Comparison of ENCODE assay signal across 20 mouse cellular contexts in genomic region chr12:52394719-52395062, GRCm38 (mm10).
DNase-seq lines count a peak whose midpoint lies in the region; ATAC-seq and TF ChIP-seq lines count a peak whose summit lies in the region.
"Had no signal": no experiment of that assay in that cellular context is flagged by ENCODE, and none has a peak within 500 bp of the region (broad histone marks: within the 10 kb centered on the region; RNA-seq: fewer than 3 reads in every experiment).

No protein-coding gene starts in this region.

- H3K4me2 ChIP-seq in forebrain, embryonic 14.5 days (ENCODE audit: low read length): no peak overlapping the region
- no peak overlapping the region for H3K4me2 ChIP-seq in hindbrain, postnatal 0 days (ENCODE audit: low read depth, low read length)
- no peak overlapping the region for H3K4me2 ChIP-seq in midbrain, embryonic 12.5 days (replicated peaks)
- no peak overlapping the region for H3K4me2 ChIP-seq in midbrain, embryonic 14.5 days (ENCODE audit: low read length)
- no peak overlapping the region for H3K4me2 ChIP-seq in forebrain, postnatal 0 days (ENCODE audit: low read depth)
- H3K4me2 ChIP-seq: embryonic facial prominence, embryonic 13.5 days; heart, embryonic 15.5 days; limb, embryonic 15.5 days; liver, embryonic 15.5 days had no signal

- TF ChIP-seq CTCF in hindbrain, postnatal 0 days (IDR thresholded peaks at IDR 0.05; ENCODE audit: low read depth): no peak
- no peak for TF ChIP-seq CTCF in forebrain, postnatal 0 days (IDR thresholded peaks at IDR 0.05; ENCODE audit: low read depth)

- H3K4me3 ChIP-seq in forebrain, embryonic 10.5 days: no peak overlapping the region
- no peak overlapping the region for H3K4me3 ChIP-seq in forebrain, embryonic 14.5 days (ENCODE audit: low read depth, low read length)
- no peak overlapping the region for H3K4me3 ChIP-seq in hindbrain, embryonic 10.5 days
- H3K4me3 ChIP-seq in hindbrain, postnatal 0 days (ENCODE audit: low read length): no peak overlapping the region
- no peak overlapping the region for H3K4me3 ChIP-seq in midbrain, embryonic 12.5 days
- H3K4me3 ChIP-seq in midbrain, embryonic 14.5 days (replicated peaks; ENCODE audit: low read depth, low read length): no peak overlapping the region
- no peak overlapping the region for H3K4me3 ChIP-seq in forebrain, postnatal 0 days (ENCODE audit: low read depth, low read length)
- H3K4me3 ChIP-seq: embryonic facial prominence, embryonic 13.5 days; heart, embryonic 15.5 days; limb, embryonic 15.5 days; liver, embryonic 15.5 days had no signal

- ATAC-seq in forebrain, embryonic 14.5 days: no peak
- ATAC-seq in hindbrain, postnatal 0 days: no peak
- ATAC-seq in midbrain, embryonic 12.5 days (ENCODE audit: low FRiP score, low read depth): no peak
- no peak for ATAC-seq in midbrain, embryonic 14.5 days (ENCODE audit: low FRiP score, low TSS enrichment)
- ATAC-seq in forebrain, postnatal 0 days: peak; percentile 69
- ATAC-seq: inflammation-experienced regulatory T-cells, adult 6 months had no signal

- peaks cover 65% of the 10 kb centered on the region for H3K4me1 ChIP-seq in forebrain, embryonic 10.5 days
- H3K4me1 ChIP-seq in forebrain, embryonic 14.5 days (ENCODE audit: control insufficient read depth, insufficient read depth, low read length): peaks cover 36% of the 10 kb centered on the region
- peaks cover 39% of the 10 kb centered on the region for H3K4me1 ChIP-seq in hindbrain, embryonic 10.5 days (replicated peaks)
- peaks cover 8% of the 10 kb centered on the region; the same call in 1 of the 2 replicates for H3K4me1 ChIP-seq in hindbrain, postnatal 0 days (ENCODE audit: insufficient read depth, low read length)
- peaks cover 45% of the 10 kb centered on the region for H3K4me1 ChIP-seq in midbrain, embryonic 12.5 days
- H3K4me1 ChIP-seq in midbrain, embryonic 14.5 days (ENCODE audit: control insufficient read depth, insufficient read depth, low read length): peaks cover 27% of the 10 kb centered on the region
- H3K4me1 ChIP-seq in forebrain, postnatal 0 days (ENCODE audit: insufficient read depth): peaks cover 32% of the 10 kb centered on the region

- no peaks in the 10 kb centered on the region for H3K9me3 ChIP-seq in forebrain, embryonic 10.5 days
- no peaks in the 10 kb centered on the region for H3K9me3 ChIP-seq in forebrain, embryonic 14.5 days (replicated peaks; ENCODE audit: control insufficient read depth, low read length)
- no peaks in the 10 kb centered on the region for H3K9me3 ChIP-seq in hindbrain, embryonic 10.5 days
- H3K9me3 ChIP-seq in hindbrain, postnatal 0 days (ENCODE audit: low read length): no peaks in the 10 kb centered on the region
- no peaks in the 10 kb centered on the region for H3K9me3 ChIP-seq in midbrain, embryonic 12.5 days
- H3K9me3 ChIP-seq in midbrain, embryonic 14.5 days (ENCODE audit: control insufficient read depth, low read length): no peaks in the 10 kb centered on the region
- no peaks in the 10 kb centered on the region for H3K9me3 ChIP-seq in forebrain, postnatal 0 days (ENCODE audit: low read length)
- H3K9me3 ChIP-seq: embryonic facial prominence, embryonic 13.5 days; heart, embryonic 15.5 days; limb, embryonic 15.5 days; liver, embryonic 15.5 days had no signal

- H3K27ac ChIP-seq in forebrain, embryonic 10.5 days: peak overlapping the region; percentile 70
- H3K27ac ChIP-seq in forebrain, embryonic 14.5 days (ENCODE audit: low read depth, low read length): no peak overlapping the region
- H3K27ac ChIP-seq in hindbrain, embryonic 10.5 days: peak overlapping the region; percentile 17; the same call in 1 of the 2 replicates
- no peak overlapping the region for H3K27ac ChIP-seq in hindbrain, postnatal 0 days
- peak overlapping the region; percentile 15; the same call in 1 of the 2 replicates for H3K27ac ChIP-seq in midbrain, embryonic 12.5 days (replicated peaks)
- no peak overlapping the region for H3K27ac ChIP-seq in midbrain, embryonic 14.5 days (replicated peaks; ENCODE audit: low read depth, low read length)
- H3K27ac ChIP-seq in forebrain, postnatal 0 days (ENCODE audit: low read depth, low read length): peak overlapping the region; percentile 57
- H3K27ac ChIP-seq: embryonic facial prominence, embryonic 13.5 days; heart, embryonic 15.5 days; limb, embryonic 15.5 days; liver, embryonic 15.5 days; stomach, postnatal 0 days had no signal

- no peak overlapping the region for H3K9ac ChIP-seq in forebrain, embryonic 14.5 days (ENCODE audit: low read length)
- no peak overlapping the region for H3K9ac ChIP-seq in hindbrain, postnatal 0 days (replicated peaks; ENCODE audit: low read length)
- H3K9ac ChIP-seq in midbrain, embryonic 12.5 days (replicated peaks): no peak overlapping the region
- no peak overlapping the region for H3K9ac ChIP-seq in midbrain, embryonic 14.5 days (replicated peaks; ENCODE audit: low read length)
- H3K9ac ChIP-seq in forebrain, postnatal 0 days: no peak overlapping the region
- H3K9ac ChIP-seq: embryonic facial prominence, embryonic 13.5 days; heart, embryonic 15.5 days; limb, embryonic 15.5 days; liver, embryonic 15.5 days had no signal

- no peaks in the 10 kb centered on the region for H3K36me3 ChIP-seq in forebrain, embryonic 10.5 days (replicated peaks)
- H3K36me3 ChIP-seq in forebrain, embryonic 14.5 days (ENCODE audit: control insufficient read depth, insufficient read depth, low read length): no peaks in the 10 kb centered on the region
- H3K36me3 ChIP-seq in hindbrain, embryonic 10.5 days: no peaks in the 10 kb centered on the region
- no peaks in the 10 kb centered on the region for H3K36me3 ChIP-seq in hindbrain, postnatal 0 days (ENCODE audit: insufficient read depth, low read length)
- H3K36me3 ChIP-seq in midbrain, embryonic 12.5 days: no peaks in the 10 kb centered on the region
- no peaks in the 10 kb centered on the region for H3K36me3 ChIP-seq in midbrain, embryonic 14.5 days (ENCODE audit: control insufficient read depth, insufficient read depth, low read length)
- H3K36me3 ChIP-seq in forebrain, postnatal 0 days (ENCODE audit: insufficient read depth): no peaks in the 10 kb centered on the region
- H3K36me3 ChIP-seq: embryonic facial prominence, embryonic 13.5 days; heart, embryonic 15.5 days; limb, embryonic 15.5 days; liver, embryonic 15.5 days had no signal

- WGBS in forebrain, embryonic 10.5 days: 96% methylated on average over 3 of the region's 3 CpGs
- 72% methylated on average over 3 of the region's 3 CpGs for WGBS in forebrain, embryonic 14.5 days
- 90% methylated on average over 3 of the region's 3 CpGs for WGBS in hindbrain, embryonic 10.5 days
- WGBS in hindbrain, postnatal 0 days: 61% methylated on average over 3 of the region's 3 CpGs
- 91% methylated on average over 3 of the region's 3 CpGs for WGBS in midbrain, embryonic 12.5 days
- whole genome bisulfite sequencing in midbrain, embryonic 14.5 days: 79% methylated on average over 3 of the region's 3 CpGs
- 37% methylated on average over 3 of the region's 3 CpGs for WGBS in forebrain, postnatal 0 days

- no peak for DNase-seq in forebrain, embryonic 10.5 days (ENCODE audit: extremely low spot score, low spot score)
- DNase-seq in forebrain, embryonic 14.5 days (ENCODE audit: low spot score): no peak
- no peak for DNase-seq in hindbrain, embryonic 10.5 days (ENCODE audit: low spot score)
- DNase-seq in hindbrain, postnatal 0 days (ENCODE audit: low spot score): no peak
- DNase-seq in midbrain, embryonic 14.5 days: no peak
- peak; percentile 62 for DNase-seq in forebrain, postnatal 0 days
- DNase-seq in gastrocnemius, postnatal 10 days: no peak
- DNase-seq: adrenal gland, postnatal 25 days; cerebellum, adult 11 months; gastrocnemius, postnatal 36 days; kidney, adult 2 months; right cerebral cortex, postnatal 4 days; thymus, postnatal 14 days had no signal

- H3K27me3 ChIP-seq in forebrain, embryonic 10.5 days (ENCODE audit: poor library complexity, severe bottlenecking): 0 out of 2 replicates have a peak, but pooled peaks cover 11% of the 10 kb centered on the region
- no peaks in the 10 kb centered on the region for H3K27me3 ChIP-seq in forebrain, embryonic 14.5 days (replicated peaks; ENCODE audit: control insufficient read depth, insufficient read depth, low read length)
- H3K27me3 ChIP-seq in hindbrain, embryonic 10.5 days (ENCODE audit: insufficient read depth, poor library complexity, severe bottlenecking): no peaks in the 10 kb centered on the region
- H3K27me3 ChIP-seq in hindbrain, postnatal 0 days (ENCODE audit: insufficient read depth, low read length): no peaks in the 10 kb centered on the region
- 0 out of 2 replicates have a peak, but pooled peaks cover 3% of the 10 kb centered on the region for H3K27me3 ChIP-seq in midbrain, embryonic 12.5 days
- H3K27me3 ChIP-seq in midbrain, embryonic 14.5 days (ENCODE audit: control insufficient read depth, insufficient read depth, low read length): no peaks in the 10 kb centered on the region
- no peaks in the 10 kb centered on the region for H3K27me3 ChIP-seq in forebrain, postnatal 0 days (ENCODE audit: insufficient read depth, low read length)
- H3K27me3 ChIP-seq: embryonic facial prominence, embryonic 13.5 days; heart, embryonic 15.5 days; limb, embryonic 15.5 days; liver, embryonic 15.5 days had no signal

Comparison
In these comparisons a context has a peak if more than half of its experiments do, and no peak if none do; other contexts are left out.
1. H3K27ac ChIP-seq: peak in forebrain, embryonic 10.5 days (single experiment), hindbrain, embryonic 10.5 days (single experiment), midbrain, embryonic 12.5 days (single experiment) and forebrain, postnatal 0 days (single experiment); none in forebrain, embryonic 14.5 days (single experiment), hindbrain, postnatal 0 days (single experiment) and midbrain, embryonic 14.5 days (single experiment).